Comparison of ENCODE assay signal across 9 mouse cellular contexts in the genomic region with DNA sequence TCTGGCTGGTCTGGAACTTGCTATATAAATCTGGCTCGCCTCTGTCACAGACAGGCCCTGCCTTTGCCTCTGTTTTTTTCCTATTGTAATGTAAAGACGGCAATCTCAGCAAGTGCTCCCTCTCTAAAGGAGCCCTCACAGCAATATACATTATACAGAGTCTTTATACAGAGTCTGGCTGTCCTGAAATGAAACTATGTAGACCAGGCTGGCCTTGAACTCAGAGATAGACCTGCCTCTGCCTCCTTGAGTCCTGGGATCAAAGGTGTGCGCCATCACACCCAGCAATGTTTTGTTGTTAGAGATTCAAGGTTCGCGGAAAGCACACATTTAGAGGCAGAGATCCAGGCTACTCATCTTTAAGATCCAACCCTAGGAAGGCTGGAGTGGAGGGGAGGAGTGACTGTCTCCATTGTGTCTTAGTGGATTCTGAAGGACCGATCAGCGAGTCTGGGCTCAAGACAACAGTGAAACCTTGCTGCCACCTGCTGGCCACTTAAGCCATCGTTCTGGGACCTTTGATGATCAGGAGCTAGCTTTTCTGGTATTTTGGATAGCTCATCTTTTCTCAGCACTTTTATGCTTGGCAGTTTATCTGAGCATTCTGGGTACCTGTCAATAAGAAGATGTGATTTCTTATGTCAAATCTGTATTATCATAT. TPM values are rescaled to one million over a fixed set of nuclear protein-coding genes. Genes with fewer than 3 reads are reported as not detected.
DNase-seq lines count a peak whose midpoint lies in the region; ATAC-seq lines count a peak whose summit lies in the region.
"Had no signal": no experiment of that assay in that cellular context is flagged by ENCODE, and none has a peak within 500 bp of the region (broad histone marks: within the 10 kb centered on the region; RNA-seq: fewer than 3 reads in every experiment).

No protein-coding gene starts in this region.

- no peak overlapping the region for H3K4me3 ChIP-seq in forebrain, embryonic 16.5 days (replicated peaks; ENCODE audit: low read length)
- H3K4me3 ChIP-seq in hindbrain, embryonic 14.5 days (replicated peaks; ENCODE audit: low read length) = no peak overlapping the region
- H3K4me3 ChIP-seq: liver, embryonic 15.5 days had no signal

- H3K27me3 ChIP-seq in forebrain, embryonic 16.5 days (replicated peaks; ENCODE audit: control insufficient read depth, insufficient read depth, low read length) = no peaks in the 10 kb centered on the region
- H3K27me3 ChIP-seq in hindbrain, embryonic 14.5 days (ENCODE audit: control insufficient read depth, insufficient read depth, low read length) = no peaks in the 10 kb centered on the region
- H3K27me3 ChIP-seq: liver, embryonic 15.5 days had no signal

- no peaks in the 10 kb centered on the region for H3K4me1 ChIP-seq in forebrain, embryonic 16.5 days (replicated peaks; ENCODE audit: control insufficient read depth, insufficient read depth, low read length)
- no peaks in the 10 kb centered on the region for H3K4me1 ChIP-seq in hindbrain, embryonic 14.5 days (replicated peaks; ENCODE audit: control insufficient read depth, insufficient read depth, low read length)

- H3K27ac ChIP-seq in forebrain, embryonic 16.5 days (ENCODE audit: low read length) = no peak overlapping the region
- no peak overlapping the region for H3K27ac ChIP-seq in hindbrain, embryonic 14.5 days
- H3K27ac ChIP-seq: liver, embryonic 15.5 days had no signal

- H3K36me3 ChIP-seq in forebrain, embryonic 16.5 days (ENCODE audit: control insufficient read depth, insufficient read depth) = no peaks in the 10 kb centered on the region
- H3K36me3 ChIP-seq in hindbrain, embryonic 14.5 days (replicated peaks; ENCODE audit: control insufficient read depth, insufficient read depth) = no peaks in the 10 kb centered on the region
- H3K36me3 ChIP-seq: liver, embryonic 15.5 days had no signal

- H3K4me2 ChIP-seq in forebrain, embryonic 16.5 days (ENCODE audit: low read length) = no peak overlapping the region
- no peak overlapping the region for H3K4me2 ChIP-seq in hindbrain, embryonic 14.5 days (replicated peaks)
- H3K4me2 ChIP-seq: liver, embryonic 15.5 days had no signal

- no peaks in the 10 kb centered on the region for H3K9me3 ChIP-seq in forebrain, embryonic 16.5 days (ENCODE audit: control insufficient read depth, low read length)
- H3K9me3 ChIP-seq in hindbrain, embryonic 14.5 days (ENCODE audit: control insufficient read depth, low read length) = no peaks in the 10 kb centered on the region
- H3K9me3 ChIP-seq: liver, embryonic 15.5 days had no signal

- peak; percentile 85 for DNase-seq in NIH3T3 (ENCODE audit: low read depth)
- peak; percentile 77 for DNase-seq in cerebellum, adult 11 months
- peak; percentile 93 for DNase-seq in hindbrain, embryonic 14.5 days (ENCODE audit: low spot score)
- peak; percentile 87 to 88 for DNase-seq in layer of hippocampus, postnatal 10 days (ENCODE audit: low spot score in 2 of 2)
- peak; percentile 93 for DNase-seq in lung, postnatal 36 days
- DNase-seq in retina, embryonic 14.5 days (ENCODE audit: low spot score) = peak; percentile 95
- peak; percentile 89 for DNase-seq in thymus, postnatal 4 days

- peak; percentile 88 for ATAC-seq in forebrain, embryonic 16.5 days
- peak; percentile 70; the same call in 1 of the 2 replicates for ATAC-seq in hindbrain, embryonic 14.5 days (ENCODE audit: low FRiP score)

- WGBS in forebrain, embryonic 16.5 days = 42% methylated on average over 8 of the region's 8 CpGs
- WGBS in hindbrain, embryonic 14.5 days = 41% methylated on average over 8 of the region's 8 CpGs

- H3K9ac ChIP-seq in forebrain, embryonic 16.5 days (replicated peaks; ENCODE audit: low read depth, low read length) = no peak overlapping the region
- H3K9ac ChIP-seq in hindbrain, embryonic 14.5 days = no peak overlapping the region
- H3K9ac ChIP-seq: liver, embryonic 15.5 days had no signal

RNA-seq across cellular contexts. Expression of gene Sod1, which starts 34.5 kb away (rescaled TPM):
- polyA plus RNA-seq in forebrain, embryonic 16.5 days (2015; fragmentation: Nextera tagmentation; extraction: Ambion mirVana) = 782 and 855 TPM in 2 replicates
- polyA plus RNA-seq in hindbrain, embryonic 14.5 days (2014; fragmentation: Nextera tagmentation; extraction: Ambion mirVana) = 980 and 1,077 TPM in 2 replicates
- 100 to 1,000 TPM; 373 to 393 TPM for total RNA-seq in layer of hippocampus, postnatal 10 days (2021)

RNA-seq across cellular contexts. Expression of gene Tiam1, which starts 42.5 kb away (rescaled TPM):
- polyA plus RNA-seq in forebrain, embryonic 16.5 days (2015; fragmentation: Nextera tagmentation; extraction: Ambion mirVana) = 29.5 and 32.1 TPM in 2 replicates
- 23.8 and 27.2 TPM in 2 replicates for polyA plus RNA-seq in hindbrain, embryonic 14.5 days (2014; fragmentation: Nextera tagmentation; extraction: Ambion mirVana)
- 10 to 100 TPM; 68.4 to 75.3 TPM for total RNA-seq in layer of hippocampus, postnatal 10 days (2021)
